Mouse (Mus musculus) stomach, embryonic 14.5 days (tissue): ENCODE measurements around the gene Chp2. TPM values are rescaled to one million over a fixed set of nuclear protein-coding genes. Genes with fewer than 3 reads are reported as not detected.

ENCODE experiments used
- ATAC-seq: fragments of 200-750 bp; cut with Nextera tagmentation; 2 replicates; pipeline ENCODE4 v1.8.0; 2017; ENCODE audit warnings: low read depth, moderate TSS enrichment; ENCODE audit not compliant: insufficient number of reproducible peaks, insufficient read depth, low FRiP score
- H3K27ac ChIP-seq: fragments of 300-500 bp; sonication (generic); 2 replicates; pipeline ENCODE4 v1.5.1; 2014; ENCODE audit warnings: mild to moderate bottlenecking, low read length, moderate library complexity, mixed read lengths
- H3K27me3 ChIP-seq: fragments of 300-500 bp; sonication (generic); 2 replicates; pipeline ENCODE4 v1.6.1; 2014; ENCODE audit warnings: low read length, control low read depth, mixed read lengths; ENCODE audit not compliant: control insufficient read depth, insufficient read depth
- H3K36me3 ChIP-seq: fragments of 300-500 bp; sonication (generic); 2 replicates; pipeline ENCODE4 v1.6.1; 2014; ENCODE audit warnings: mild to moderate bottlenecking, control low read depth, low read length, moderate library complexity, mixed read lengths; ENCODE audit not compliant: control insufficient read depth, insufficient read depth
- H3K4me1 ChIP-seq: fragments of 300-500 bp; sonication (generic); 2 replicates; pipeline ENCODE4 v1.6.1; 2014; ENCODE audit warnings: low read length, control low read depth, mixed read lengths; ENCODE audit not compliant: control insufficient read depth, insufficient read depth
- H3K4me2 ChIP-seq: fragments of 300-500 bp; sonication (generic); replicated peaks from 2 replicates; pipeline ENCODE4 v1.6.1; 2014; ENCODE audit warnings: low read depth, low read length, control low read depth
- H3K4me3 ChIP-seq: fragments of 300-500 bp; sonication (generic); 2 replicates; pipeline ENCODE4 v1.5.1; 2014; ENCODE audit warnings: low read depth, low read length, control low read depth
- H3K9ac ChIP-seq: fragments of 300-500 bp; sonication (generic); replicated peaks from 2 replicates; pipeline ENCODE4 v1.6.1; 2014; ENCODE audit warnings: low read depth, mild to moderate bottlenecking, control low read depth, low read length, moderate library complexity, mixed read lengths
- H3K9me3 ChIP-seq: fragments of 300-500 bp; sonication (generic); 2 replicates; pipeline ENCODE4 v1.6.1; 2016; ENCODE audit warnings: low read depth, low read length, control low read depth; ENCODE audit not compliant: control insufficient read depth
- WGBS: fragments of 180-500 bp; shearing (Covaris S2); extraction: QIAGEN DNeasy Blood & Tissue Kit; methylation state at CpG from one replicate; pipeline ENCODE4 v1.1.7; 2014; 5-methylcytosine and 5-hydroxymethylcytosine counted together
- polyA plus RNA-seq: library from polyadenylated mRNA; unstranded; fragments of >200 nt; fragmentation: Nextera tagmentation; extraction: Ambion mirVana; gene quantifications from 2 replicates; pipeline ENCODE4 v1.2.1, GENCODE M21; 2014

Gene Chp2
- not detected in 2 replicates for polyA plus RNA-seq

DNA sequence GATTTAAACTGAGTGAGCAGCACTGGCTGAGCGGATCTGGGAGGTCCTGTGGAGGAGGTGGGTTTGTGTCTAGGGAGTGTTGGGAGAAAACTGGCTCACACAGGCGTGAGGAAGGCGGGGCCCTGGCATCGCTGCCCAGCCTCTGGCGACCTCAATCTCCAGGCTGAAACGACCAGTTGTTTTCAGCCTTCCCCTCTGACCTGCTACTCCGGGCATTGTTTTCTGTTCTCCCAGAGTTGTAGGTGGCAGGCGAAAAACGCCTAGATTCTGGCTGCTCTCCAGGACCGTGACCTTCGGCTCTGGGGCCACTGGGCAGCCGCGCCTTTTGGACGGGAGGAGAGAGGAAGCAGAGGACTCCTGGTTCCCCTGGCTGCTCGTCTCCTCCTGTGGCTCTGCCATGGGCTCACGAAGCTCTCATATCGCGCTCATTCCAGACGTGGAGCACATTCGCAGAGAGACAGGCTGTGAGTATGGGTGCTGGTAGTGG, at the start of gene Chp2:
Chp2 (plus strand) TSS at position 182 of the 487 bp plus-strand sequence.
- Histone ChIP-seq H3K27ac (no peak within 1 kb of the TSS), H3K9ac (no peak within 1 kb of the TSS), H3K4me3 (peak within 1 kb of the TSS; percentile 9; the same call in 1 of the 2 replicates), H3K4me1 (peaks cover 7% of the 10 kb centered on the region; the same call in 1 of the 2 replicates), H3K4me2 (peak within 1 kb of the TSS; percentile 19), H3K27me3 (no peaks in the 10 kb centered on the region), H3K9me3 (no peaks in the 10 kb centered on the region), H3K36me3 (no peaks in the 10 kb centered on the region)
- 25% methylated on average over 20 of the region's 20 CpGs for WGBS
- no peak; the same call in 1 of the 2 replicates for ATAC-seq

DNA sequence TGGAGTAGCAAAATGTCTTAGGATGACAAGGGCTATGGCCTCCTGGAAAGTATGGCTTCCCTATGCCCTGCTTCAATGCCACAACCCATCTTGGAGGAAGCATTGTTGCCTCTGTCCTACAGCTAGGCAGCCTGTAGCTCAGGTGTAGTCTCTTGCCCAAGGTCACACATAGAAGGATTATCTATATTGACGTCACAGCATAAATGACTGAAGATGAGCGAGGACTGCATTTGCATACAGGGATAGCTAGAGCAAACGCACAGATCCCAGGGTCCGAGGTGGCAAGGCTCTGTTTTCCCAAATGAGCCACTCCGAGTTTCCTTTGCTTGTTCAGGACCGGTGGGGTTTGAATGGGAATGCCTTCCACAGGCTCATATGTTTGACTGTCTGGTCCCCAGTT, 48.6 kb upstream of the Chp2 start:
- ATAC-seq: no peak
- no peak overlapping the region for H3K27ac ChIP-seq
- WGBS: 83% methylated on average over 6 of the region's 6 CpGs
- no peaks in the 10 kb centered on the region for H3K4me1 ChIP-seq
- peaks cover 50% of the 10 kb centered on the region for H3K36me3 ChIP-seq
- no peak overlapping the region for H3K4me2 ChIP-seq
- H3K9me3 ChIP-seq: no peaks in the 10 kb centered on the region
- no peak overlapping the region for H3K9ac ChIP-seq
- no peak overlapping the region for H3K4me3 ChIP-seq
- no peaks in the 10 kb centered on the region for H3K27me3 ChIP-seq

DNA sequence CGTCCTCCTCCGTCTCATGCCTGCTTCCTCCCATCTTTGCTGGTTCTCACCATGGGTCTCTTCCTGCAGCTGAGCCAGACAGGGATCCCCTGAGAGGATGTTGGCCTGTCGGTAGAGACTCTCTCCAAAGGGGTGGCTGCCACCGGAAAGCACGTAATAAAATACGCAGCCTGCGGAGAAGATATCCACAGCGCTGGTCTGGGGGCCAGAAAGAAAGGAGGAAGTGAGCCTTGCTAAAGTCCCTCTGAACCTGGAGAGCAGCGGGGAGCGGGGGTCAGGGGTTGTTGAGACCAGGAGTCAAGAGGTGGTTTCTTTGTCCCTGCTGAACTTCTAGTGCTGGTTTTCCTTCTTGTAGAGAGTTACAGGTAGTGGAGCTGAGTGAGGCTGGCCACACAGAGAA, 47.7 kb upstream of the Chp2 start:
- Histone ChIP-seq H3K4me2 (no peak overlapping the region), H3K4me3 (no peak overlapping the region), H3K4me1 (no peaks in the 10 kb centered on the region), H3K36me3 (peaks cover 41% of the 10 kb centered on the region), H3K27me3 (no peaks in the 10 kb centered on the region), H3K9me3 (no peaks in the 10 kb centered on the region), H3K9ac (no peak overlapping the region), H3K27ac (no peak overlapping the region)
- ATAC-seq: no peak
- WGBS: 72% methylated on average over 10 of the region's 10 CpGs

DNA sequence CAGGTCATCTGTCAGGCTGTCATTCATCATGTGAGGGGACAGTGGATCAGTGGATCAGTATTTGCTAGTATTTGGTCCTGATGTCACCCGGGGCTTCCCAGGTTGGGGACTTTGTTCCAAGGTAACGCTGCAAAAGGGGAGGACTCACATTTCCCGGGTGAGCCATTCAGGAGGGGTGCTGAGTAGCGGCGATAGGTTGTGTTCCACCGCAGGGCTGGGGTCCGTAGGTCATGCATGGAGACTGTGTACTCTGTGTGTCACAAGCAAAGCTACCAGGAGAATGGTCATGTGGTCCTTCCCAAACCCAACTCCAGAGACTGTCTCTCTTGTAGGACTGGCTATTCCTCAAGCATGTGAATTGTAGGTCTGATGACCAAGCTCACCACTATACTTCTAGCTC, 38.6 kb upstream of the Chp2 start:
- Histone ChIP-seq H3K9ac (no peak overlapping the region), H3K27me3 (no peaks in the 10 kb centered on the region), H3K4me2 (no peak overlapping the region), H3K27ac (no peak overlapping the region), H3K4me3 (no peak overlapping the region), H3K36me3 (no peaks in the 10 kb centered on the region), H3K9me3 (no peaks in the 10 kb centered on the region), H3K4me1 (no peaks in the 10 kb centered on the region)
- WGBS: 89% methylated on average over 7 of the region's 7 CpGs
- ATAC-seq: no peak

DNA sequence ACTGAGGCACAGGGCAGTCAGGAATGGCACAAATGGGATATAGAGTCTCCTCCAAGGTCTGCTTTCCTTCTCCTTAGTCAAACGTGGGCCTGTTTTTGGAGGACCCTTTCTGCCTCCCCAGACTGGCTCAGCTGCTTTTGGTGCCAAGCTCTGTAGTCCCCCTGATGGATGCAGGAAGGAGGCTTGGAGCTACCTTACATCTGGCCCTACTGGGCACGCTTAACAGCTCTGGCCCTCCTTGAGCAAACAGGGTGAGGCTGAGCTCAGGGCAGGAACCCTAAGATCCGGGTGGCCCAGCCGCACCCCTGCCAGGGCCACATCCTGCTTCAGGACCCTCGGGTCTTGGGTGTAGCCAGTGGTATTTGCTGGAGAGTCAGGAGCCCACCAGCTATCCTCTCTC, 34.7 kb upstream of the Chp2 start:
- no peaks in the 10 kb centered on the region for H3K36me3 ChIP-seq
- no peak overlapping the region for H3K4me3 ChIP-seq
- H3K4me1 ChIP-seq: no peaks in the 10 kb centered on the region
- H3K27ac ChIP-seq: no peak overlapping the region
- no peak overlapping the region for H3K9ac ChIP-seq
- H3K4me2 ChIP-seq: no peak overlapping the region; the same call in 1 of the 2 replicates
- H3K9me3 ChIP-seq: no peaks in the 10 kb centered on the region
- H3K27me3 ChIP-seq: no peaks in the 10 kb centered on the region
- peak; percentile 59; the same call in 1 of the 2 replicates for ATAC-seq
- 63% methylated on average over 5 of the region's 5 CpGs for WGBS

DNA sequence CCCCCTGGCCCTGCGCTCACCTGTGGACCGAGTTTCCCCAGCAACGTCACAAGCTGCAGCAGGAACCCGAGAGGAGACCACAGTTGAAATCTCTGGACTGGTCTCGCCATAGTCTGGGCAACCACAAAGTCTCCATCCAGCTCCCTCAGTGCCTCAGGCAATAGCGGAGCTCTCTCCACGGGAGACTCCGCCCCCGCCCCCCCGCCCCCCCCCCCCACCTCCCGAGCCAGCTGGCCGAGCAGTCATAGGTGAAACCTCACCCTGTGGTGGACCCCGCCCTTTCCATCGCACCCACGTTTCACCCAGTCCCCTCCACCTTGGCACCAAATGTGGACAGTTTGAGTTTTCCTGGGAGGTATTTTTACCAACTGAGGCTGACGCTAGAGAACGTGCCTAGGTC, 33.3 kb upstream of the Chp2 start, which contains the start of gene Ern2:
Ern2 (minus strand) TSS at position 165 of the 400 bp plus-strand sequence.
- Histone ChIP-seq H3K9me3 (no peaks in the 10 kb centered on the region), H3K27ac (no peak within 1 kb of the TSS), H3K4me2 (no peak within 1 kb of the TSS; the same call in 1 of the 2 replicates), H3K27me3 (no peaks in the 10 kb centered on the region), H3K4me1 (no peaks in the 10 kb centered on the region), H3K4me3 (peak within 1 kb of the TSS; percentile 18), H3K36me3 (no peaks in the 10 kb centered on the region), H3K9ac (no peak within 1 kb of the TSS)
- WGBS: 13% methylated on average over 14 of the region's 17 CpGs
- peak; percentile 49; the same call in 1 of the 2 replicates for ATAC-seq

DNA sequence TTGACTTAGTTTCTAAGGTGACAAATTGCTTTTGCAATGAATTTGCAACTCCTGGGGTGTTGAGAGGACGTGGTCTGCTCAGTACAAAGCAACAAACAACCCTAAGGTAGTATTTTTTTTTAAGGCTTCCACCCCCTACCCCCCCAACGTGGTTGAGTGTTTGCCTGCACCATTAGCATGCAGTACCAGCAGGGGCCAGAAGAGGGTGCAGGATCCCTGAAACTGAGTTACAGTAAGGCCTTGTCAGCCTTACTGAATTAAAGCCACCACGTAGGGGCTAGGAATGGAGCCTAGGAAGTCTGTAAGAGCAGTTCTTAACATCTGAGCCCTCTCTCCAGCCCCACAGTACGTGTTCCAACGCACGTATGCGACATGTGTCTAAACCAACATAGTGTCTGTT, 29.8 kb upstream of the Chp2 start:
- 31% methylated on average over 7 of the region's 7 CpGs for WGBS
- no peak overlapping the region for H3K4me3 ChIP-seq
- no peaks in the 10 kb centered on the region for H3K36me3 ChIP-seq
- no peak overlapping the region for H3K4me2 ChIP-seq
- H3K27ac ChIP-seq: no peak overlapping the region
- no peaks in the 10 kb centered on the region for H3K9me3 ChIP-seq
- ATAC-seq: 0 out of 2 replicates have a peak, but pooled peaks have one; percentile 19
- no peaks in the 10 kb centered on the region for H3K4me1 ChIP-seq
- H3K27me3 ChIP-seq: no peaks in the 10 kb centered on the region
- no peak overlapping the region for H3K9ac ChIP-seq

DNA sequence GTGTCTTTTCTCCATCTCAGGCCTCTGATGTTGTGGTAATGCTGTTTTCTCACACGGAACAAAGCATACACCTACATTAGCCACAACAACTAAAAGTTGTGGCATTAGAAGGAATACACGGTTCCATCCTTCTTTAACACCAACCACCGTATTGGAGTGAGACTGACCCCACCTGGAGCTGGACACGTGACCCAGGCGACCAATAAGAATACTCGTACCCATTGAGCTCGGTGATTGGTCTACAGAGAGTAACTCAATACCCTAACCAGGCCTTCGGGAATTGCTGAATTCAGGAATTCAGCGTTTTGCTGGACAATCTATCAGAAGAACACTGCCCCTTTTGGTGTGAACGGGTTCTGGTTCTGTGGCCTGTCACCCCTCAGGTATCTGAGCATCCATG, 28.2 kb upstream of the Chp2 start:
- 63% methylated on average over 10 of the region's 10 CpGs for WGBS
- Histone ChIP-seq H3K27me3 (no peaks in the 10 kb centered on the region), H3K4me1 (no peaks in the 10 kb centered on the region), H3K4me3 (no peak overlapping the region), H3K36me3 (no peaks in the 10 kb centered on the region), H3K9ac (no peak overlapping the region), H3K4me2 (no peak overlapping the region), H3K27ac (no peak overlapping the region), H3K9me3 (no peaks in the 10 kb centered on the region)
- ATAC-seq: no peak

DNA sequence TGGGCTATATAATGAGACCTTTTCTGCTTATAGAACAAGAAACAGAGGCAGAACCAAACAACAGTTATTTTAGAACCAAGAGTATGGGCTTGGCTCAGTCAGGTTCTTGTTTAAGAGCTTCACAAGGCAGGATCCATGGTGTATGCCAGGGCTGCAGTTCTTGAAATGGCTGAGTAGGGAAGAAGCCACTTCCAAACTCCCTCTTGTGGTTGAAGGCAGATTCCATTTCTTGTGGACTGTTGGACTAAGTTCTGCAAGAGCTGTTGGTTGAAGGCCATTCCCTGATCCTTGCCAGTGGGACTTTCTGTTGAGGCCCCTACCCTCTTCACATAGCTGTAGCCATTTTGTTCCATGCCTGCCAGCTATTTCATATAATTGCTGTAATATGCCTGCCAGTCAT, 25.4 kb upstream of the Chp2 start:
- no peaks in the 10 kb centered on the region for H3K27me3 ChIP-seq
- H3K9ac ChIP-seq: no peak overlapping the region
- H3K9me3 ChIP-seq: no peaks in the 10 kb centered on the region
- H3K4me2 ChIP-seq: no peak overlapping the region
- H3K4me3 ChIP-seq: no peak overlapping the region
- no peak overlapping the region for H3K27ac ChIP-seq
- no peaks in the 10 kb centered on the region for H3K36me3 ChIP-seq
- H3K4me1 ChIP-seq: no peaks in the 10 kb centered on the region
- no peak for ATAC-seq
